Mouse (Mus musculus) limb, embryonic 15.5 days (tissue): ENCODE results near the gene Tex19.2. TPM values are rescaled to one million over a fixed set of nuclear protein-coding genes. Genes with fewer than 3 reads are reported as not detected.
"Not testable (repeated sequence)": the region's sequence is repeated elsewhere in the genome, so short reads cannot be mapped to it uniquely, and the experiment has no call there.

Experiments
- ATAC-seq: fragments of 200-750 bp; cut with Nextera tagmentation; 2 replicates; pipeline ENCODE4 v1.8.0; 2017; ENCODE audit warnings: low read depth, moderate TSS enrichment; ENCODE audit not compliant: insufficient number of reproducible peaks, low FRiP score, low TSS enrichment
- H3K27ac ChIP-seq: fragments of 300-500 bp; sonication (generic); 2 replicates; pipeline ENCODE4 v1.5.1; 2015; ENCODE audit warnings: moderate library complexity, mild to moderate bottlenecking, inconsistent platforms
- H3K27me3 ChIP-seq: fragments of 300-500 bp; sonication (generic); 2 replicates; pipeline ENCODE4 v1.6.1; 2015; ENCODE audit warnings: inconsistent platforms
- H3K36me3 ChIP-seq: fragments of 300-500 bp; sonication (generic); 2 replicates; pipeline ENCODE4 v1.6.1; 2015; ENCODE audit warnings: inconsistent platforms
- H3K4me1 ChIP-seq: fragments of 300-500 bp; sonication (generic); 2 replicates; pipeline ENCODE4 v1.6.1; 2015; ENCODE audit warnings: inconsistent platforms
- H3K4me2 ChIP-seq: fragments of 300-500 bp; sonication (generic); 2 replicates; pipeline ENCODE4 v1.6.1; 2015; ENCODE audit warnings: mild to moderate bottlenecking, inconsistent platforms
- H3K4me3 ChIP-seq: fragments of 300-500 bp; sonication (generic); 2 replicates; pipeline ENCODE4 v1.5.1; 2015; ENCODE audit warnings: mild to moderate bottlenecking, inconsistent platforms
- H3K9ac ChIP-seq: fragments of 300-500 bp; sonication (generic); 2 replicates; pipeline ENCODE4 v1.6.1; 2015; ENCODE audit warnings: inconsistent platforms
- H3K9me3 ChIP-seq: fragments of 300-500 bp; sonication (generic); 2 replicates; pipeline ENCODE4 v1.6.1; 2016; ENCODE audit warnings: inconsistent platforms
- WGBS: fragments of 180-500 bp; shearing (Covaris S2); methylation state at CpG from one replicate; pipeline ENCODE4 v1.1.7; 2015; 5-methylcytosine and 5-hydroxymethylcytosine counted together
- polyA plus RNA-seq: library from polyadenylated mRNA; unstranded; fragments of >200 nt; fragmentation: Nextera tagmentation; extraction: Ambion mirVana; gene quantifications from 2 replicates; pipeline ENCODE4 v1.2.1, GENCODE M21; 2015

Tex19.2 gene
- polyA plus RNA-seq, 1 experiment from 2014 or later = not detected

DNA sequence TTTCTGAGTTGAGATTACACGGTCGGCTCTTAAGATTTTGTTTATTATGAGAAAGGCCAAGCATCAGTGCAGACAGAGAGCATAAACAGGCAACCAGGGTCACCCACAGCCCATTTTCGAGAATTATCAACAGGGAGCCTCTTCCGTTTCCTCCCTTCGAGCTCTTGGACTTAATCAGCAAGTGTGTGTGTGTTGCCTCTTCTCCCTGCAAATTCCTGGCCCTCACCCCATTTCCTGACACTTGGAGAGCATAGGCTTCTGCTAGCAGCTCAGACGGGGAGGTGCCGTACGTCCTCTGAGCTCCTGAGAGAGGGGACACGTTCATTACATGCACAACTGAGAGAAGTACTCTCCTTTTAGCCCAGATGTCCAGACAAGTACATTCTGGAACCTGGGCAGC lies 10.4 kb downstream of the Tex19.2 start:
- H3K9me3 ChIP-seq = no peaks in the 10 kb centered on the region
- H3K9ac ChIP-seq = no peak overlapping the region
- H3K4me2 ChIP-seq = no peak overlapping the region
- no peak overlapping the region for H3K27ac ChIP-seq
- H3K4me1 ChIP-seq = no peaks in the 10 kb centered on the region
- WGBS = 63% methylated on average over 9 of the region's 9 CpGs
- H3K36me3 ChIP-seq = no peaks in the 10 kb centered on the region
- ATAC-seq = no peak
- no peaks in the 10 kb centered on the region for H3K27me3 ChIP-seq
- no peak overlapping the region for H3K4me3 ChIP-seq

DNA sequence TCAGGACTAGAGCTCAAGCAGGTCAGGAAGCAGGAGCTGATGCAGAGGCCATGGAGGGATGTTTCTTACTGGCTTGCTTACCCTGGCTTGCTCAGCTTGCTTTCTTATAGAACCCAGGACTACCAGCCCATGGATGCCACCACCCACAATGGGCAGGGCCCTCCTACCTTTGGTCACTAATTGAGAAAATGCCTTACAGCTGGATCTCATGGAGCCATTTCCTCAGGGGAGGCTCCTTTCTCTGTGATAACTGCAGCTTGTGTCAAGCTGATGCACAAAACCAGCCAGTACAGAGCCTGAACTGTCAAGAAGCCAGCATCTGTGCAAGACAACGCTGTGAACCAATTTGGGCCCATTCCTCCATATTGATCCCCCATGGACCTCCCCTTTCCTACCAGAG lies 11.2 kb downstream of the Tex19.2 start:
- ATAC-seq, H3K4me1 ChIP-seq, H3K9ac ChIP-seq, H3K36me3 ChIP-seq, H3K27ac ChIP-seq, H3K27me3 ChIP-seq, H3K4me2 ChIP-seq, H3K9me3 ChIP-seq, H3K4me3 ChIP-seq: not testable (repeated sequence)
- WGBS = 82% methylated on average over 1 of the region's 1 CpGs

DNA sequence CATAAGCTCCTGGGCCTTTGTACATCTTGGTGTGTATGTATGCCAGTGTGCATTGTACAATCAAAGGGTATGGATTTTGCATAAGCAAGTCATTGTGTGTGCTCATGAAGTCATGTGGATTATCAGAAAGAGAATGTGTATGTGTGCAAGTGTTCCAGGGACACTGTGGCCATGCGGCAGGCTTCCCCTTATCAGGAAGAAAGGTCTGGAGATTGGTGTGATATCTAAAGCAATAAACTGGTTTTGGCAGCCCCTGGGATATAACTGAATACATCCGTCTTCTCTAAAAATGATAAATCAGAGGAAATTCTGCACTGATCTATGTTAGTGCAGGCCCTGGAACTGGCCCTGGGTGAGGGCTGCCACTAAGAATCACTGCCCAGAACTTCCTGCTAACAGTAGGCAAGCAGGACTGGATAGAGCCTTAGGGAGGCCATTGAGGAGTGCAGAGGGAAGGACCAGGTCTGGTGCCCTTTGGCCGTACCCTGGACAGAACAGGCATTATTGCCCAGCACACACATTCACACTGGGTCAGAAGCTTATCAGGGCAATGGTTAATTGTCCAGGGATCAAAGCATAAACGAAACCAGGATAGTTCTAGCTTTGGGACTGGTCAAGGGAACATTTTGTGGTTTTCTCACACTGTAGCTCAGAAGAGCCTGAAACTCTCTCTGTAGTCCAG lies 17.2 kb downstream of the Tex19.2 start:
- H3K27me3 ChIP-seq = no peaks in the 10 kb centered on the region
- no peak for ATAC-seq
- WGBS = 80% methylated on average over 4 of the region's 4 CpGs

DNA sequence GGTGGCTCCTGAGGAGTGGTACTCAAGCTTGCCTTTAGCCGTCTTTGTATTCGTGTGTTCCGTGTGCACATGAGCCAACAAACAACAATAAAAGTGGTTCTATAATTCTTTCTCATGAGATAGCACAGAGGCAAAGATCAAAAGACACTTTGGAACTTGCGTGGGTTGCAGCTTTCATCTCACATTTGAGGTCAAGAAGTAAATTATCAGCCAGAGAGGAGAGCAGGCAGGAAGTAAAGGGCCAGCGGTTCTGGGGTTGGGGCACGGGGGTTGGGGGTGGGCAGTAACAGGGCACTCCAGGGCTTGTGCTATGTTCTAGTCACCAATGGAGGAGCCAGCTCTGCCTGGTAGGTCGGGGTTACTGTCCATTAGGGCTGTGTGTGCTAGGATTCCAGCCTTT lies 17.8 kb downstream of the Tex19.2 start:
- Histone ChIP-seq H3K4me1 (no peaks in the 10 kb centered on the region), H3K4me3 (no peak overlapping the region), H3K4me2 (no peak overlapping the region), H3K9ac (no peak overlapping the region), H3K27me3 (no peaks in the 10 kb centered on the region), H3K9me3 (no peaks in the 10 kb centered on the region), H3K27ac (no peak overlapping the region), H3K36me3 (no peaks in the 10 kb centered on the region)
- no peak for ATAC-seq
- 35% methylated on average over 7 of the region's 7 CpGs for WGBS

More for the DNA sequence above, 17.2 kb downstream of the Tex19.2 start:
- no peak overlapping the region for H3K4me2 ChIP-seq
- no peaks in the 10 kb centered on the region for H3K36me3 ChIP-seq
- H3K4me1 ChIP-seq = no peaks in the 10 kb centered on the region
- H3K4me3 ChIP-seq = no peak overlapping the region
- no peaks in the 10 kb centered on the region for H3K9me3 ChIP-seq
- H3K9ac ChIP-seq = no peak overlapping the region
- no peak overlapping the region for H3K27ac ChIP-seq

DNA sequence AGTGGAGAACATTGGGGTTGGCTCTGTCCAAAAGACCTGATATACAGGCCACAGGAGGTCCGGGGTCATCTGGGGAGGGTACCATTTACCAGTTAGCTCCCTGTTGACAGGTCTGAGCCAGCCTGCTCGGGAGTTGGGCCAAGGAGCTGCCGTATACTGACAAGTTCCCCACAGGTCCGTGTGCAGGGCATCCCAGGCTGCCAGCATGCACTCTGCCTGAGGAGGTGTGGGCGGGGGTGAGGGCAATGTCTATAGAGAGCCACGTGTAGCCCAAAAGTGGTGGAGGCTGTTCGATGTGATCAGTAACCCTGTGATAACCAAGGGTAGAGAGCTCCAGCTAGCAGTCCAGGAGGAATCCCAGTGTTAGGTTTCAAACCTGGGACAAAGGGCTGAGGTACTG lies 18.7 kb downstream of the Tex19.2 start:
- no peak for ATAC-seq
- 67% methylated on average over 7 of the region's 7 CpGs for WGBS
- Histone ChIP-seq H3K4me1 (no peaks in the 10 kb centered on the region), H3K27ac (no peak overlapping the region), H3K4me3 (no peak overlapping the region), H3K36me3 (no peaks in the 10 kb centered on the region), H3K9ac (no peak overlapping the region), H3K4me2 (no peak overlapping the region), H3K9me3 (no peaks in the 10 kb centered on the region), H3K27me3 (no peaks in the 10 kb centered on the region)

DNA sequence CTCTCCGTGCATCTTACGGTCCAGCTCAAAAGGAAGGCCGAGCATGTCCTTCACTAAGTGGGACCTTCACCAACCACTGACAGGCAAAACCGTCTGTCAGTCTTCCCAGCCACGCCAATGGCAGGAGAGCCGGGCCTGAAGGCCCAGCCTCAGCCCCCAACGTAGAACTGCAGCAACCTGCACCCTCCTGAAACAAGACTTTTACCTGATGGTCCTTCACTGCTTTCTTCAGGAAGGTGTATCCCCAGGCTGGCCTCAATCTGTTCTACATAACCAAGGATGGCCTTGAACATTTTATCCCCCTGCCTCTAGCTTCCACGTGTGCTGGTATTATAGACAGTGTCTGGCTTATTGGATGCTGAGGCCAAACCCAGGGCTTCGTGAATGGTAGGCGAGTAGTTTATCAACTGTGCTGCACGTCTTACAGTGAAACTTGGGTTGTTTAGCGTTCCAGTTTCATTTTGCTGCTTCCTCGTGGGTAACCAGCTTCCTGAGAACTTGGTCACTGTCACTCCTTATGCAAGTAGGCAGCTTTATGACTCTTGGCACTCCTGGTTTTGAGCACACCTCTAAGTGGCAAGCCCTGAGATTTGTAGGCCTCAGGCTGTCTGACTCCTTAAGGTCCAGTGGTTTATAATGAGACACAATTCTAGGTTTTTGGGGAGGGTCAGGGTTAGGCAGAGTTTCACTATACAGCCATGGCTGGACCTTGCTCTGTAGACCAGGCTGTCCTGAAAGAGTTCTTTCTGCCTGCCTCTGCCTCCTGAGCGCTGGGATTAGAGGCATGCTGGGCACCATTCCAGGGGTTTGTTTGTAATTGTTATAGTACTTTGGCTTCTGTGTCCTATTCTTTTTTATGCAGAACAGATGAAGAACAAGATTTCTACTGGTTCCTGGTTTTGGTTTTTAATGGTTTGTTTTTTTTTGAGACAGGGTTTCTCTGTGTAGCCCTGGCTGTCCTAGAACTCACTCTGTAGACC lies 25.6 kb downstream of the Tex19.2 start:
- Histone ChIP-seq H3K4me3 (no peak overlapping the region), H3K27ac (no peak overlapping the region), H3K36me3 (no peaks in the 10 kb centered on the region), H3K4me1 (no peaks in the 10 kb centered on the region), H3K27me3 (no peaks in the 10 kb centered on the region), H3K9ac (no peak overlapping the region), H3K9me3 (no peaks in the 10 kb centered on the region), H3K4me2 (no peak overlapping the region)
- WGBS = 89% methylated on average over 14 of the region's 14 CpGs
- no peak for ATAC-seq

GRCm38 (mm10) chr11:121090943-121091342 lies 27.5 kb downstream of the Tex19.2 start:
- WGBS = 46% methylated on average over 4 of the region's 4 CpGs

DNA sequence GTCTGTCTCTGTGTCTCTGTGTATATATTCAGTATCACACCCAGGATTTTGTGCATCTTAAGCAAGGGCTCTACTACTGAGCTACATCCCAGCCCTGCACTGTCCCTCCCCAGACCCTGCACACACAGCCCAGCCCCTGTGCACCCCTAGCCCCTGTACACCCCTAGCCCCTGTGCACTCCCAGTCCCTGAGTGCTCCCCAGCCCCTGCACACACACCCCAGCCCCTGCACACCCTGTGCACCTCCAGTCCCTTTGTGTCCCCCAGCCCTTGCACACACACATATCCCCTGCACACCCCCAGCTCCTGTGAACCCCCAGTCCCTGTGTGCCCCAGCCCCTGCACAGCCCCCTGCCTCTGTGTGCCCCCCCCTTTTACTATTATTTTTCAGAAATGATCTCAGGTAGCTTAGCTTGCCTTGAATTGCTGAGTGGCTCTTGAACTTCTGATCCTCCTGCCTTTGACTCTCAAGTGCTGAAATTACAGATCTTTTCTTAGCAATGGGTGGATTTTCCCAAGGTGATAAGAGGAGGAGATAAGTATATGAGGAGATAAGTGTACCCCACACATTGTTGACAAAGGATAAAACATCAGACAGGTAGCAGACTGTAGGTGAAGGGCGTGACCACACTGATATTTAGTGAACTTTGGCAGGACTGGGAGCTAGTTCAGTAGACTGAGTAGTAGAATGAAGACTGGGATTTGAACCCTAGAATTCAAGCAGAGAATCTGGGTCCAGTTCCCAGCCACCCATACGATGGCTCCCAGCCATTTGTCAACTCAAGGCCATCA lies 28.5 kb downstream of the Tex19.2 start:
- no peaks in the 10 kb centered on the region for H3K4me1 ChIP-seq
- 84% methylated on average over 2 of the region's 2 CpGs for WGBS
- H3K27me3 ChIP-seq = no peaks in the 10 kb centered on the region
- no peak for ATAC-seq
- no peaks in the 10 kb centered on the region for H3K9me3 ChIP-seq
- H3K27ac ChIP-seq = no peak overlapping the region
- H3K36me3 ChIP-seq = no peaks in the 10 kb centered on the region
- H3K4me2 ChIP-seq = no peak overlapping the region
- H3K9ac ChIP-seq = no peak overlapping the region
- no peak overlapping the region for H3K4me3 ChIP-seq

More at GRCm38 (mm10) chr11:121090943-121091342, 27.5 kb downstream of the Tex19.2 start:
- H3K4me3 ChIP-seq = no peak overlapping the region
- no peak overlapping the region for H3K27ac ChIP-seq
- no peak overlapping the region for H3K9ac ChIP-seq
- no peaks in the 10 kb centered on the region for H3K4me1 ChIP-seq
- H3K36me3 ChIP-seq = no peaks in the 10 kb centered on the region
- no peak overlapping the region for H3K4me2 ChIP-seq
- no peaks in the 10 kb centered on the region for H3K27me3 ChIP-seq
- no peaks in the 10 kb centered on the region for H3K9me3 ChIP-seq
- no peak for ATAC-seq

GRCm38 (mm10) chr11:121088997-121089396 lies 29.5 kb downstream of the Tex19.2 start:
- no peak for ATAC-seq
- Histone ChIP-seq H3K36me3 (no peaks in the 10 kb centered on the region), H3K4me3 (no peak overlapping the region), H3K4me2 (no peak overlapping the region), H3K27me3 (no peaks in the 10 kb centered on the region), H3K9ac (no peak overlapping the region), H3K27ac (no peak overlapping the region), H3K4me1 (no peaks in the 10 kb centered on the region), H3K9me3 (no peaks in the 10 kb centered on the region)
- WGBS = 57% methylated on average over 6 of the region's 6 CpGs

DNA sequence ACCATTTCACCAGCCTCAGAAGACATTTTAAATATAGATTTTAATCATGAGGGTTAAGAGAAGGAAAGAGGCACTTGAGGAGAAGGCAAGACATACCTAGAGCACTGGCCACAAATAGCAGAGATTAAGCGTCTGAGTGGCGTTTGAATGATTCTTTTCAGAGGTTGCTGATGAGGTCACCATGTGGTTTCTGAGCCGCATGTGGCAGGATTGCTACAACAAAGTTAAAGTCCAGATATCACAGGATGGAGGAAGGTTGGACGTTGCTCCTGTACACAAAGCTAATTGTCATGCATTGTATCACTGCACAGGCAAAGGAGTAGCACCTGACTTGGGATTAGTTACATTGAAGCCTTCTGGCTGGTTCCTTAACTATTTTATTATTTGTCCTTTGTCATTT lies 32.2 kb downstream of the Tex19.2 start:
- 63% methylated on average over 4 of the region's 4 CpGs for WGBS
- no peak overlapping the region for H3K4me3 ChIP-seq
- H3K36me3 ChIP-seq = no peaks in the 10 kb centered on the region
- H3K4me1 ChIP-seq = no peaks in the 10 kb centered on the region
- no peaks in the 10 kb centered on the region for H3K9me3 ChIP-seq
- H3K27me3 ChIP-seq = no peaks in the 10 kb centered on the region
- no peak overlapping the region for H3K4me2 ChIP-seq
- ATAC-seq = no peak
- H3K9ac ChIP-seq = no peak overlapping the region
- H3K27ac ChIP-seq = no peak overlapping the region

DNA sequence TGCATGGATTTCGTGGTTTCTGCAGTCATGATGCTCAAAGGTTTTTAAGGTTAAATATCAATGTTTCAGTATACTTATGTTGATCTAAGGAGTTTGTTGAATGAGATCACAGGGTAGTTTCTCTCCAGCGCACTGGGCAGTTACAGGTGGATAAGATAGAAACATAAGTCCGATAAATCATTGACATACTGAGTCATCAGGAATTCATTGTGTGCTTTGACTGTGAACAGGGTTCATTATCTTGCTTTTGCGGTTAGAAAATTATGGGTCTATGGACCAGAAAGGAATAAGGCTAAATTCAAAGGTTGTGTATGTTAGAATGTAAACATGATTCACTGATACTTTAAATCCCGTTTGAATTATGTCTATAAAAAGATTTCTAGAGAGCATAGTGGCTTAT lies 33.3 kb downstream of the Tex19.2 start:
- ATAC-seq = no peak
- Histone ChIP-seq H3K4me3 (no peak overlapping the region), H3K9ac (no peak overlapping the region), H3K4me1 (no peaks in the 10 kb centered on the region), H3K9me3 (no peaks in the 10 kb centered on the region), H3K27ac (no peak overlapping the region), H3K4me2 (no peak overlapping the region), H3K36me3 (no peaks in the 10 kb centered on the region), H3K27me3 (no peaks in the 10 kb centered on the region)
- 70% methylated on average over 5 of the region's 5 CpGs for WGBS
